Mouse (Mus musculus) ES-E14 (cell line): Measurements from ENCODE around the gene Crocc.

Experiments
- MAFK ChIP-seq: IDR thresholded peaks from 2 replicates; pipeline ENCODE4 v1.6.1; 2014; ENCODE audit warnings: mild to moderate bottlenecking, low read depth, low read length, inconsistent platforms; ENCODE audit not compliant: insufficient read depth
- ZNF384 ChIP-seq: IDR thresholded peaks from 2 replicates; pipeline ENCODE4 v1.6.1; 2012; ENCODE audit warnings: low read depth, low read length, inconsistent platforms

GRCm38 (mm10) chr4:141095016-141095415 lies 34.7 kb upstream of the Crocc start:
- no peak for TF ChIP-seq ZNF384
- no peak for TF ChIP-seq MAFK
